In genomic region chr10:85539510-85540120, GRCm38 (mm10) we compare ENCODE assay signal across 11 mouse cellular contexts.
A peak's percentile ranks its signal among the peaks of the same experiment; 100 is the strongest.
DNase-seq lines count a peak whose midpoint lies in the region; ATAC-seq lines count a peak whose summit lies in the region.
"Had no signal": no experiment of that assay in that cellular context is flagged by ENCODE, and none has a peak within 500 bp of the region (broad histone marks: within the 10 kb centered on the region; RNA-seq: fewer than 3 reads in every experiment).

No protein-coding gene starts in this region.

- no peak overlapping the region for H3K9ac ChIP-seq in forebrain, embryonic 15.5 days (replicated peaks)
- no peak overlapping the region for H3K9ac ChIP-seq in midbrain, embryonic 15.5 days
- H3K9ac ChIP-seq: liver, embryonic 15.5 days; stomach, embryonic 15.5 days had no signal

- intact Hi-C loops in gastrocnemius, postnatal 14 days (cut with DNase I; ENCODE audit: low total_unique reads), result no loop called here

- H3K4me3 ChIP-seq in forebrain, embryonic 15.5 days, result no peak overlapping the region
- H3K4me3 ChIP-seq in midbrain, embryonic 15.5 days, result no peak overlapping the region
- H3K4me3 ChIP-seq: liver, embryonic 15.5 days; stomach, embryonic 15.5 days had no signal

- peaks cover 22% of the 10 kb centered on the region for H3K4me1 ChIP-seq in forebrain, embryonic 15.5 days
- H3K4me1 ChIP-seq in midbrain, embryonic 15.5 days, result peaks cover 17% of the 10 kb centered on the region
- H3K4me1 ChIP-seq: liver, embryonic 15.5 days; stomach, embryonic 15.5 days had no signal

- peak overlapping the region; percentile 61 for H3K27ac ChIP-seq in forebrain, embryonic 15.5 days (replicated peaks)
- peak overlapping the region; percentile 27; the same call in 1 of the 2 replicates for H3K27ac ChIP-seq in midbrain, embryonic 15.5 days
- H3K27ac ChIP-seq: liver, embryonic 15.5 days; stomach, embryonic 15.5 days had no signal

- no peaks in the 10 kb centered on the region for H3K9me3 ChIP-seq in forebrain, embryonic 15.5 days
- H3K9me3 ChIP-seq in midbrain, embryonic 15.5 days, result no peaks in the 10 kb centered on the region
- H3K9me3 ChIP-seq: liver, embryonic 15.5 days; stomach, embryonic 15.5 days had no signal

- 10% methylated on average over 8 of the region's 8 CpGs for WGBS in forebrain, embryonic 15.5 days
- 13% methylated on average over 8 of the region's 8 CpGs for WGBS in midbrain, embryonic 15.5 days

- DNase-seq in gastrocnemius, postnatal 14 days, result peak; percentile 23
- no peak for DNase-seq in gastrocnemius, adult 8-10 months (ENCODE audit: low spot score in 2 of 2)
- peak; percentile 36 for DNase-seq in Muller cell, postnatal 12 days (ENCODE audit: inconsistent ontology term)
- no peak for DNase-seq in natural killer cell, adult 2 months (ENCODE audit: low spot score in 2 of 2)
- no peak for DNase-seq in thymus, postnatal 10 days (ENCODE audit: low spot score in 2 of 2)
- no peak for DNase-seq in spleen, postnatal 14 days (ENCODE audit: low spot score in 2 of 2)
- DNase-seq: kidney, postnatal 14 days had no signal

- no peaks in the 10 kb centered on the region for H3K36me3 ChIP-seq in forebrain, embryonic 15.5 days
- no peaks in the 10 kb centered on the region for H3K36me3 ChIP-seq in midbrain, embryonic 15.5 days (replicated peaks)
- H3K36me3 ChIP-seq: liver, embryonic 15.5 days; stomach, embryonic 15.5 days had no signal

- no peaks in the 10 kb centered on the region for H3K27me3 ChIP-seq in forebrain, embryonic 15.5 days
- no peaks in the 10 kb centered on the region for H3K27me3 ChIP-seq in midbrain, embryonic 15.5 days (replicated peaks)
- H3K27me3 ChIP-seq: liver, embryonic 15.5 days; stomach, embryonic 15.5 days had no signal

- no peak overlapping the region for H3K4me2 ChIP-seq in forebrain, embryonic 15.5 days (replicated peaks)
- no peak overlapping the region for H3K4me2 ChIP-seq in midbrain, embryonic 15.5 days
- H3K4me2 ChIP-seq: liver, embryonic 15.5 days; stomach, embryonic 15.5 days had no signal

- peak; percentile 49 for ATAC-seq in forebrain, embryonic 15.5 days (replicated peaks)
- peak; percentile 76; the same call in 1 of the 2 replicates for ATAC-seq in midbrain, embryonic 15.5 days (replicated peaks)

Comparison
In these comparisons a context has a peak if more than half of its experiments do, and no peak if none do; other contexts are left out.
1. DNase-seq: peak in gastrocnemius, postnatal 14 days (single experiment) and Muller cell, postnatal 12 days (single experiment); none in gastrocnemius, adult 8-10 months (0 of 2), natural killer cell, adult 2 months (0 of 2), thymus, postnatal 10 days (0 of 2) and spleen, postnatal 14 days (0 of 2).